Mouse (Mus musculus) ES-CJ7 (cell line): Measurements from ENCODE around the gene Mafg.

Experiments
- DNase-seq: peaks from one replicate; pipeline ENCODE4 v3.0.0; 2011; ENCODE audit warnings: low read depth, low spot score

Mafg gene

DNA sequence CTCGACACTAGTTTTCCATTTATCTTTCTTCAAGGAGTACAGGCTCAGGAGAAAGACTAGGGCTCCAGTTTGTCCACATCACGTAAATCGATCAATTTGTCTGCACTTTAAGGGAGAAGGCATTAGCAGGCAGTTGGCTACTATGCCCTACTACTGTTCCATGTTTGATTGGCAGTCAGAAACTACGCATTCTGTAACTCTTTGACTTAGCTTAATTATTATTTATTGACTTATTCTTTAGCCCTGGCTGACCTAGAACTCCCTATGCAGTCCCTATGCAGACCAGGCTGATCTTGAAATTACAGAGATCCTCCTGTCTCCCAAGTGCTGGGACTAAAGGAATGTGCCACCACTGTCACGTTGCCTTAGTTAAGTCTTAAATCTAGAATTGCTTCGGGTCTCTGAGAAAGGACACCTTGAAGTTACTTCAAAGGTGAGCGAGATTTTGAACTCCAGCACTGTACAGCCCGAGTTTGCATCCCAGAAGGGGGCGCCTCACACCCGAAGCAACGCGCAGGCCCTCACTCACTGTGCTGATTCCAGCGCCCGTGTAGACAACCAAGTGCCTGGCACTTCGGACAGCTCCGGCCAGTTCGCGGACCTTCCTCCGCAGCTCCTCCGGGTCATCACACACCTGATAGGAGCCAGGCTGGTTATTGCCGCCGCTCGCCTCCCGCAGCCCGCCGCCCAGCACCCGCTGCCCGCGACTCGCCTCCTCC, 9.3 kb downstream of the Mafg start:
- peak; percentile 81 for DNase-seq

DNA sequence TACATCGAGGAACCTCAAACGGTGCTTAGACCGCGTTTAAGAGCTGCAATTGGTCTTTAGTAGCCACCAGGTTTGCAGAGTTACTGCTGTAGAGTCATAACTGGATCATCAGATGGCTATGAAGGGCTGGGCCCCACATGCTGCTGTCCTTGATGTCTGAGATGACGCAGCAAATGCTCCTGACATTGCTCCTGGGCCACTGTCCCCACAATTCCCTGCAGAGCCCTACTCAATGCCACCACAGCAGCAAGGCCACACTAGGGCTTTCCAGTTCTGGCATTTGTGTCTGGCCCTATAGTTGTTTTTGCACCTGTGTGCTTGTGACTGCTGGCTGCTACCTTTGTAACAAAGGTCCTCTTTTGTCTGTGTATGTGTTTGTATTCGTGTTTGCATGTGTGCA, 10.6 kb downstream of the Mafg start:
- no peak for DNase-seq

DNA sequence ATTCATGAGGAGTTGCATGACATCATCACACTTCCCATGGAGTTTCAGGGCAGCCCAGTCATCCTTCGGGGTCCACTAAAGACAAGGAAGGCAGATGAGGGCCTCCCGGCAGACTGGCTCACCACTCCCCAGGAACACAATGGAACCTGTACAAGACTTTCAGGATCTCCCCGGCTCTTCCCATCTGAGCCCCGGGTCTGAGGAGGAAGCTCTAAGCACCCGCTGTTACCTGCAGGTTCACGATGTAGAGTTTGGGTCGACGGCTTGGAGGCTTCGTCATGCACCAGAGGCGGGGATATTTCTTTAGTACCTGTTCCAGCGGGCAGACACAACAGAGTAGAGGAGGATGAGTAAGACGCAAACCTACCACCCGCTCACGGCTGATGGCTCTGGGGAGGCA, 13.2 kb downstream of the Mafg start:
- DNase-seq, result no peak

DNA sequence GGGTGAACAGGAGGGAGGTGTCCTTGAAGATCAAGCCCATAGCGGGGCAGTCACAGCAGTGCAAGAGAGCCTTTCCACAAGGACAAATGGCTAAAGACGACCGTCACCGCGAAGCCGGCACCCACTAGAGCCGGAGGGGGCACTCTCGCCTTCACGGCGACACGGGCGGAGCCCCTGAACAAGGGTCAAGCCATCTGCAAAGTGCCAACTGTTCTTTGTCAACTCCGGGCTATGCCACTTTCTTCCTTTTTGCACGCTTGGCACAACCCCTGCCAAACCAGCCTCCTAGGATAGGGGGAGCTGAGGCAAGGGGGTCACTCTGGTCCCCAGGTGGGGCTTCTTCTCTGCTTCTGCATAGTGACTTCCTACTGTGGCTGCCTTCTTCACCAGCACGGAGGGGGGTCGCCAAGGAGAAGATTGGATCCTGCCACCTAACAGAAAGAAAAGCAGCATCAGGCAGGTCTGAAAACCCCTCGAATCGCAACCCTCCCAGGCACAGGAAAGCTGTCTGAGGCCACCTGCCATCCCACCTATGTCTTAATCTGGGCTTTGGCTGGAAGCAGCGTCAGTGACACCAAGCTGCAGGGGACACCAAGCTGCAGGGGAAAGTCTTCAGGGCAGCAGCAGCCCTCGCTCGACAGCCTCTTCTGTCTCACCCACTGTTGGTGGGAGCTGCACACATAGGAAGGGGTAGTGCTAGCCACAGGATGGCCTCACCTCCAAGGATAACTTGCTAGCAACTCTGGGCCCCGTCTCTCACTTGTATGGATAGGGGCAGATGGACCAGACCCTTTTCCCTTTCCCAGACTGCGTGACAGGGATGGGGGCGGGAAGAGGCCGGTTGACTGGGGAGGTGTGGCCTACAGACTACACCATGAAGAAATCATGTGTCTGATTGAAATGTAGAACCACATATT, 14.5 kb downstream of the Mafg start:
- DNase-seq, result no peak

DNA sequence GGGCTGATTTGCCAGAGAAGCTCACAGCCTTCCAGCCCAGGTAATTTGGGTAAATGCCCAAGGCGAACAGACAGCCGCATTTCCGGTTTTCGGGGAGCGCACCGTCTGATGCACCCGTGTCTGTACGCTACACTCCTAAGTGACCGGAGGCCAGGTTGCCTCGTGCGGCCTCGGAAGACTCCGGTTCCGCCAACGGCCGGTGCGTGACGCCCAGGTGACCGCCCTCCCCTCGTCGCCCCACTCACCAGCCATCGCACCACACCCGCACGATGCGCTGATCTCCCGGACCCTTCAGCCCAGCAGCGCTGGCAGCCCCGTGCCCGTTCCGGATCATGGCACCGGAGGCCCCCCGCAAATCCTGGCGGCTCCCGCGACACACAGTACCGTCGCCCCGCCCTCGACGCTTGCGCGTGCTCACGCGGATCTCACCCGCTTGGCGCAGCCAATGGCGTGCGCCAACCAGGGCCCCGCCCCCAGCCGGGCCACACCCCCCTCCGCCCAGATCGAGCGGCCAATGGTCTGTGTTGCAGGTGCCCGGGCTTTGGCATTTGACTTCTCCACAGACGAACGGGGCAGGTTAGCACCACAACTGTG, 15.8 kb downstream of the Mafg start, which contains the start of gene Pcyt2:
Gene Pcyt2 (minus strand): TSS at position 418 of the 594 bp plus-strand sequence.
- peak; percentile 92 for DNase-seq

DNA sequence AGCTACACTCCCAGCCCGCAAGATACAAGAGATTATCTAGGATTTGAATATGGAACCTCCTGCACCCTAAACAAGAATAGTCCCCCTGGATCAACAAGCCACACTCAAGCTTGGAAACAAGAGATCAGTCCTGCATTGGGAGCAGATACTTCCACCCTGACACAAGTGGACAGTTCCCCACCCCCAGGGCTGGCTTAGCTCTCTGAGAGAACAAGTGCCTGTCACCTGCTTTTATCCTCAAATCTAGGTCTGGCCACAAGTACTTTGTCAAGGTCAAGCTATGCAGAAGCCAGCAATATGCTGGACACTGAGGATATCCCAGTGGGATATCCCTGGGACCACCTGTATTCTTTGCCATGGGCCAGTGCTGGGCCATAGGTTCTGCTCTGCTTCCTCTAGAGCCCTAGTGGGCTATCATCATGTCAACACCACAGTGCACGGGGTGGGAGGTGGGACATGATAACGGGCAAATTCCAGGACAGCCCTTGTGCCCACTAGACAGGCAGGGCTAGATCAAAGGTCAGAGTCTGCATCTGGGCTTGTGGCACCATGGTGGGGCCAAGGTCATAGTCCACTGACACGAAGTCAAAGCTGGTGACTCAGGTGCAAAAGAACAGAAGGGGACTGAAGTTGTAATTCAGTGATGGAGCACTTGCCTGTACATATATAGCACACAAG, 16.6 kb downstream of the Mafg start:
- DNase-seq, result no peak

DNA sequence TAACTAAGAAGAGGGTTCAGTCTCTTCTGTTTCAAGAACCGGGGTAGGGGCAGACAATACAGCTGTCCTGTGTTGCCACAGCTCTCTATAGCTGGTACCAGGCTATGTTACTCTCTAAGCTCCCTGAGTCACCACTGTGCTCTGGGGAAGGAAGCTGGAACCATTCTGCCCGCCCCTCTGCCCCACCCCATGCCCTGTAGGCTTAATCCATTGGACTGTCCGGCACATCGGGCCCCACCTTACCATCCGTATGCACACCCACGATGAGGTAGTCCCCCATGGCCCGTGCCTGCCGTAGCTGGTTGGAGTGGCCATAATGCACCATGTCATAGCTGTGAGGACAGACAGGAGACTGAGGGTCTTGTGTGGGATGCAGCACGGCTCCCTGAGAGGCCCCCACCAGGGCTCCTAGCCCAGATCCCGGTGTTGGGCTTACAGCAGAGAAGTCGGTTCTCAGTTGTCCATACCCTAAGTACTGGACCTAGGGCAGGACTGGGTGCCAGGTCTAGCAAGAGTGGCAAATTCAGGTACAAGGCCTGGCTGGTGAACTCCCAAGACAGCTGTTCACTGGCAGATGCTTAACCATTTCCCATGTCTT, 17.7 kb downstream of the Mafg start:
- no peak for DNase-seq

DNA sequence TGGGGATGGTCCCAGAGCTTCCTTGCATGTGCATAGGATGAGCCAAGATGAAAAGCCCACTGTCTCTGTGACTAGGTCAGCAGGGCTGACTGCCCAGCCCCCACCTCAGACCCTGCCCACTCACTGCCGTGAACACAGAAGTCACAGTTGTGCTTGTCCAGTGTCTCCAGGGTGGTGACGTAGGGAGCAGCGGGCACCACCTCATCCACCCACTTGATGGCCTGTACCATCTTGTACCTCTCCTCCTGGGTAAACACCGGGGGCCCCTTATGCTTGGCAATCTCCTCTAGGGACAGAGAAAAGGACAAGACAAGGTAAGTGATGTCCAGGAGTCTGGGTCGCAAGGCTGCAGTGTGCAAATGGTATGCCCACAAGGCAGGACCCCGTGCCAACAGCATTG, 18.2 kb downstream of the Mafg start:
- no peak for DNase-seq

DNA sequence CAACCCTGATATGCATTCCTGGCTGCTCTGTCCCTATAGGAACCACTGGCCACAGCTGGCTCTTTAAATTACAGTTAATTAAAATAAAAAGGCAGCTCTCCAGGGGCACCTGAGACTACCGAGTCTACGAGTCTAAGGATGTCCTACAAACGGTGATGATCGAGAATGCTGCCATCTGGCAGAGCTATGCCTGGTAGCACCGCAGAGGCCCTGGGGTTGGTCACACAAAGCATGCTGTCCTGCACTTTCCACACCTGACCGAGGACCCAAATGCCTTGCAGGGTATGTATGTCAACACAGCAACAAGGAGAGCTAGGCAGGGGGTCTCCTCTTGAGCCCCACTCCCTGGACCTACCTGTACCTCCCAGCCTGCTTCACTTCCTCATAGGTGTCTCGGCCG, 19.4 kb downstream of the Mafg start:
- no peak for DNase-seq

DNA sequence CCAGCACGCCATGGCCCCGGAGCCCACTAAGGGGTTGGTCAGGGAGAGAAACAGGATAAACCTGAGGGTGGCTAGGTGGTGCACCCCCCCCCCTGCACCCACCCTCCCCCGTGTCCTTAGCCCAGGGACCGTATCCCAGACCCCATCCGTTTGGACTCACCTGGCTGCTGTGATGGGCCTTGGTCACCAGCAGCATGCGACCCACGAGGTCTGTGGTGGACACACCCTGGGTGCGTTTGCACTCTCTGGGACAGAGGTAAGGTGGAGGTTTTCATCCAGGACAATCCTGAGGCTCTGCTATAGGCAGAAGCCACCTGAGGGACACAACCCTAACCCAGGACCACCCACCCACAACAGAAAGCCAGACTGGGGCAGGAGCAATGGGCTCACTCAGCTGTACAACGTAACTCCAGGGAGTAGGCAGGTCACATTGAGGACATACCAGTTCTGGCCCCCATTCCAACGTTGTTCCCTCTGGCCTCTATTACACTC, 19.9 kb downstream of the Mafg start:
- DNase-seq, result no peak

DNA sequence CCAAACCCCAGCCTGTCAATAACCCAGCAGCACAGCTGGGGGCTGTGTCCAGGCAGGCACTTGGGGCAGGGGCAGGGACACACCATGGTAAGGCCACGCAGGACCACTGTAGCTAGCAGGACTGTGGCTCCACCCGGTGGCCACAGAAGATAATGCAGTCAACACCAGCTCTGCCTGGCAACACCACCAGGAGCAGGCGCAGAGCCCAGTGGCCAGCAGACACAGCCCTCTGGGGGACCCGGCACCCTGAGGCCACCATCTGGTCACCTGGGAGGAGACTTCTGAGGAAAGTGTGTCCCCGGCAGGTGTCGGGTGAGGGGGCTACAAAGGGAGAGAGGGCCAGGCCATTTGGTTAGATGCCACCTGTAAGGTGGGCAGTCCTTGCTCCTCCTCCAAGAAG, 20.6 kb downstream of the Mafg start:
- DNase-seq, result peak; percentile 59

DNA sequence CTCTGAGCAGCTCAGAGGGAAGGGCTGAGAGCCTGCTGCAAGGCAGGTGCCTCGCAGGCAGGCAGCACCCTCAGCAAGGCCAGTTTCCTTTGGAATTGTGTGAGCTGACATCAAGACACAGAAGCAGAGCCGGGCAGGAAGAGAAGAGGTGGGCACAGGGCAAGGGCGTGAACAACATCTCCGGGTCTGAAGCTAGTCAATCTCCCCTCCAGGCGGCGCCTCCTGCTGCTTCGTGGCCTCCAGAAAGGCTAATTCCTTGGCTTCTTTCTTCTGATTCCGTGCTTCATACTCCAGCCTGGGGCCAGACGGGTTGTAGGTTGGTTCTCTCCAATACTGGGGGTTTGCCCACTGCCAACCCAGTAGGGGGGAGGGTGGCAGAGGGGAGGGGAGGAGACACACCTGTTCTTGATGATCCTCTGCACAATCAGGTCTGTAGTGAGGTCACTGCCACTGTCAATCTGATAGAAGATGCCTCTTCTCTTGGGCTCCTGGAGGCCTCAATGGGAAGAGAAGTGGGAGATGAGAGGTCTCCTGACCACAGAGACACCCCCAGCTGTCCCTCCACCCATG, 22.8 kb downstream of the Mafg start:
- DNase-seq, result no peak

DNA sequence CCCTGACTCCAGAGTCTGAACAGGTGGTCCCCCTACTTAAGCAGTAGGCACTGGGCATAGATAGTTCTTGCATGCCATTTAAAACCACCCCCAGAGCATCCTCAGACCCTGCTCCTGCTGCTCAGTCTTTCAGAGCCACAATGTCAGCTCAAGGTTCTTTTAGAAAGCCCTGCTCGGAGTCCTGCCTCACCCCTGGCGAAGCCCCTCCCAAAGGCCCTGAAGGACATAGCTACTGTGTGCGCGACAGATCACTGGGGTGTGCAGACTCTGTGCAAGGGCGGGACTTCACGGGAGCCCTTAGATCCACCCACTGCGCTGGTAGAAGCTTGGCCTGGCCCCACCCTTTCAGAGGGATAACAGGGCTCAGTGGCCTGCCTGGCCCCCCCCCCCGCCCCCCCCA, 24.1 kb downstream of the Mafg start:
- DNase-seq, result peak; percentile 87

DNA sequence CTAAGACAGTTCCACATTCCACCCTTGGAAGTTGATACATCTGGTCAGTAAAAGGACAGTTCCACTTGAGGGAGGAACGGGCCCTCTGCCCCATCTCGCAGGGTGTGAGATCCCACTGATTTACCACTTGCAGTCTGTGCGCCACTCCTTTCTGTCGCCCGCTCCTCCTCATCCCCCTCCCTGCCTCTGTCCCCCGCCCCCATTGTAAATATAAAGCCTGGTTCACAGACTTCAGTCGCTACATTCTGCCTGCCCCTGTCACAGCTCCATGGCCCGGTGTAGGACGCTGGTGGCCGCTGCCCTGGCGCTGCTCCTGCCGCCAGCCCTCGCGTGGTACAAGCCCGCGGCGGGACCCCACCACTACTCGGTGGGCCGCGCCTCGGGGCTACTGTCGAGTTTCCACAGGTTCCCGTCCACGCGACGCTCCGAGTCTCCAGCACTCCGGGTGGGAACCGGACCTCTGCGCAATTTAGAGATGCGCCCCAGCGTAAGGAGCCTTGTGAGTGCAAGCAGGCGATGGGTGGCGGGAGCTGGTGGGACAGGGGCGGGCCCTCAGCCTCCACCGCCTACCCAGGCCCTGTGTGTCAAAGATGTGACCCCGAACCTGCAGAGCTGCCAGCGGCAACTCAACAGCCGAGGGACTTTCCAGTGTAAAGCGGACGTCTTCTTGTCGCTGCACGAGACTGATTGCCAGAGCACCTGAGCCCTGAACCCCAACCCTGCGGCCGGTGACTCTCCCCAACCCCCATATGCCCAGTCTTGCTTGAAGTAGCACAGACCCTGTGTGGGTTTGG, 25.0 kb downstream of the Mafg start, which contains the start of gene Npb:
Gene Npb (plus strand): TSS at position 237 of the 794 bp plus-strand sequence.
- no peak for DNase-seq

DNA sequence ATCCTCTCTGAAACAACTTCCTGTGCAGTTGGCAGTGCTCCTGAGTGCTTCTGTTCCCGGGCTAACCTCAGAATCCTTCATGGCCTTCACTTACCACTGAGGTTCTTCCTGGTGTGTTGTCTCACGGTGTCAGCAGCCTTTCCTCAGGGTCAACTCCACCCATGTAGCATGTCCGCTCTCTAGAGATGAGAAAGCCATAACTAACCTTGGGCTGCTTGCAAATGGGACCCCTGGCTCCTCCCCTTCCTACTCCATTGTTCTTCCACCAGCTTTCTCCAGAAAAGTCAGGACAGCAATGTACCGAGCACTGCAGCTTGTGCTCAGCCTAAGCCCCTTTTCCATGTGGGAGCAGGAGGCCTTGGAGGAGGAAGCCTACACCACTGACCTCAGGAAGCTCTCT, 26.6 kb downstream of the Mafg start:
- no peak for DNase-seq

DNA sequence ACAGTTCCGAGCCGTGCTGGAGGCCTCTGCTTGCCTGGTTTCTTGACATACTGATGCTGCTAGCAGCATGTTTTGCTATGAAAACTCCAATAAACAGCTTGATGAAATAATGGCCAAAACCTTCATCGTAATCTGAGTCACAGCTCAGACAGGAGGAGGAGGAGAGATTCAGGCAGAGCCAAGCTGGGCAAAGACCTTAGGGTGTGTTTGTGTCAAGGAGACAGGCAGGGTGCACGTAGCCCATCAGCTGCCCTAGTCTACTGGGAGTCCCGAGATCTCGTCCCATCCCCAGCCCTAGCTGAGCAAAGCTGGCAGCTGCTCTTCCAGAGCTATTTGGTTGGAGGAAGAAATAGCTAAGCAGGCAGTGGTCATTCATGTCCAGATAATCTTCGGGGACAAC, 27.7 kb downstream of the Mafg start:
- no peak for DNase-seq

DNA sequence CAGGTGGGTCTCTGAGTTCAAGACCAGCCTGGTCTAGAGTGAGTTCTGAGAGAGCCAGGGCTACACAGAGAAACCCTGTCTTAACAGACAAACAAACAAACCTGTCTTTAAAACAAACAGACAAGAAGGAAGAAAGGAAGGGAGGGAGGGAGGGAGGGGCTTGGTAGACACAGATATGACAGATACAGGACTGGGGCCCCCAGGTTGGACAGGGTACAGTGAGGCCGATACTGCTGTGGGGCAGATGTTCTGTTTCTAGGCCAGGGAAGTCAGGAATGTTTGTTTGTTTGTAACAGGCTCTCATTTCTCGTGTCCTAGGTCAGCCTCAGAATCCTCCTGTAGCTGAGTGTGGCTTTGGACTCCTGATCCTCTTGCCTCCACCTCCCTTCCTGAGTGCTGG, 29.9 kb downstream of the Mafg start:
- DNase-seq, result no peak

DNA sequence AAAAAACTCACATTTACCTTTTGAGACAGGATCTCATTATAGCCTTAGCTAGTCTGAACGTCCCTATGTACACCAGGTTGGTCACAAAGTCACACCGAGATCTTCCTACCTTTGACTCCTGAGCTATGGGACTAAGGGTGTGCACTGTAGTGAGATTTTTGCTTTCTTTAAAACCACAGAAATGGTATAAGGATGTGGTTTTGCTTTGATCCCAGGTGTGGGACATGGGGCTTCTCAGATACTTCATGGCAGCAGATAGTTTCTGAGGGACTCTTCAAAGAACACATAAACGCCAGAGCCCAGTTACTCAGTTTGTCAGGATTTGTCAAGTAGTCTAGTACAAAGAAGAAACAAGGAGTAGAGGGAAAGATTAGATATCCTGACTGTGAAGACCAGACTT, 32.7 kb downstream of the Mafg start:
- no peak for DNase-seq

DNA sequence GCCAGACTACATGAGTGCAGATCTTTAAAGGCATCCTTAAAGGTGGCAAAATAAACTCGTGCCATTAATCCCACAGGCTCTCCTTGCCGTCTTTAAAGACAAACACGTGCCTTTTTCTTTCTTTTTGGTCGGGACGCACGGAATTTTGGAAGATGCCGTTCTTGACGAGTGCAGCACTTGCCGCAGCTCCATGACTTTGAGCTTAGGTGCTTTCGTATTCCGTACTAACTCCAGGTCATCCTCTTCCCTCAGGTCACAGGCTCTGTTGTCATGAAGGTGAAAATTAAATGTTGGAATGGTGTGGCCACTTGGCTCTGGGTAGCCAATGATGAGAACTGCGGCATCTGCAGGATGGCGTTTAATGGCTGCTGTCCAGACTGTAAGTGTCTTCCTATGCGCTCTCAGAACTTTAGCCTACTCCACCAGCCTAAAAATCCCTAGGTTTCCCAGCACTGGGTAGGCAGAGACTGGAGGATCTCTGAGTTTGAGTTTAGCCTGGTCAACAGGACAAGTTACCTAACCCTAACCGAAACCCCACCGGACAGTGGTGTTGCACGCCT, 34.3 kb downstream of the Mafg start:
- DNase-seq, result no peak
